Mouse (Mus musculus) liver, adult 2 months (tissue): ENCODE measurements around the gene Cpt2. TPM values are rescaled to one million over a fixed set of nuclear protein-coding genes. Genes with fewer than 3 reads are reported as not detected.
A peak's percentile ranks its signal among the peaks of the same experiment; 100 is the strongest.

Experiments
- DNase-seq: peaks from one replicate; pipeline ENCODE4 v3.0.0-alpha.2; 2011; ENCODE audit warnings: low read depth, low spot score; ENCODE audit errors: extremely low read depth
- H3K27ac ChIP-seq: fragments of 200-500 bp; replicated peaks from 2 replicates; pipeline ENCODE4 v1.5.1; 2012; ENCODE audit warnings: low read depth, mild to moderate bottlenecking, control low read depth, inconsistent platforms, low read length; ENCODE audit not compliant: insufficient read depth
- H3K27me3 ChIP-seq: fragments of 200-500 bp; 2 replicates; pipeline ENCODE4 v1.6.1; 2012; ENCODE audit warnings: mild to moderate bottlenecking, moderate library complexity, low read length, inconsistent platforms; ENCODE audit not compliant: control insufficient read depth, insufficient read depth
- H3K36me3 ChIP-seq: fragments of 200-500 bp; 2 replicates; pipeline ENCODE4 v1.6.1; 2012; ENCODE audit warnings: low read length, inconsistent platforms; ENCODE audit not compliant: control insufficient read depth, insufficient read depth
- H3K4me1 ChIP-seq: fragments of 200-500 bp; 2 replicates; pipeline ENCODE4 v1.6.1; 2011; ENCODE audit warnings: low read length; ENCODE audit not compliant: control insufficient read depth, insufficient read depth
- H3K4me3 ChIP-seq: fragments of 200-500 bp; 2 replicates; pipeline ENCODE4 v1.5.1; 2011; ENCODE audit warnings: low read depth, mild to moderate bottlenecking, control low read depth, low read length, moderate library complexity; ENCODE audit not compliant: insufficient read depth
- H3K79me2 ChIP-seq: fragments of 200-500 bp; 2 replicates; pipeline ENCODE4 v1.6.1; 2012; ENCODE audit warnings: inconsistent platforms, mild to moderate bottlenecking, low read length, moderate library complexity; ENCODE audit not compliant: control insufficient read depth, insufficient read depth
- H3K9ac ChIP-seq: fragments of 200-500 bp; 2 replicates; pipeline ENCODE4 v1.6.1; 2012; ENCODE audit warnings: low read depth, mild to moderate bottlenecking, control low read depth, inconsistent platforms, low read length
- CTCF ChIP-seq: fragments of 200-500 bp; IDR thresholded peaks from 2 replicates; pipeline ENCODE4 v1.5.1; 2011; ENCODE audit warnings: low read depth, low read length, control low read depth
- POLR2A ChIP-seq: fragments of 200-500 bp; IDR thresholded peaks from 2 replicates; pipeline ENCODE4 v1.6.1; 2011; ENCODE audit warnings: low read length, control low read depth; ENCODE audit not compliant: insufficient read depth; ENCODE audit errors: extremely low read depth
- WGBS: fragments of 180-500 bp; shearing (Covaris S2); methylation state at CpG from one replicate; pipeline ENCODE4 v1.1.7; 2018; 5-methylcytosine and 5-hydroxymethylcytosine counted together
- polyA plus RNA-seq: library from polyadenylated mRNA; depleted of rRNA; stranded (reverse); fragments of >200 nt; gene quantifications from 2 replicates; pipeline ENCODE4 v1.2.3, GENCODE M21; 2012
- total RNA-seq: library from RNA; depleted of rRNA; stranded (reverse); fragments of >200 nt; gene quantifications from 2 replicates; pipeline ENCODE4 v1.2.3, GENCODE M21; 2014

Gene Cpt2
- total and polyA plus RNA-seq, 2 experiments: 106 to 159 TPM

DNA sequence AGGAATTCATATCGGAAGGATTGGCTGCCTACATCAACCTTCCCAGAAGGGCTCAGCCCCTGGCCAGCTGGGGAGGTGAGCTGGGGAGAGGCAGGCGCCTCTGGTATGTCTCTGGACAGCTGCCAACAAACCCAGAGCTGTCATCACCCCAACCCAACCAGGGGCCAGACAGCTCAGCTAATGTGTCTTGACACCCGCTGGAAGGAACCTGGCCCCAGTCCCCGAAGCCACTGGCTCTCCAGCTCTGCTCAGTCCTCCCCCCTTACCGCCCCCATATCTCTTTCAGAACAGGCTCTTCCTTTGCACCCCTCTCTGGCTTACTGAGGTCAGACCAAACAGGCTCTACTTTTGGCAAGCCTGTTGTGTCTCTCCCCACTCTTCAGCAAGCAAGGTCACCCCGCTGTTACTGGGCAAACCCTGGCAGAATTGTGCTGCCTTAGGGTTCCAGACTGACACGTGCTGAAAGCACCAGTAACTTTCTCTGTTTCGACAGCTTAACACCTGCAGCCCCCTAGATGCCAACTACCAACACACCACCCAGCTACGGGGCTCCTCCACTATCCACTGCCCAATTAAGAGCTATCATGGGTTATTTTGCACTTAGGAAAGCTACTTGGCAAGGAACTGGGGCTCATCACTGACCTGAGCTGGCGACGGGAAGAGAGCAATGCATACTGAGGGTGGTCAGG, 38.8 kb upstream of the Cpt2 start:
- Histone ChIP-seq H3K36me3 (no peaks in the 10 kb centered on the region), H3K4me1 (no peaks in the 10 kb centered on the region), H3K79me2 (no peaks in the 10 kb centered on the region), H3K9ac (no peak overlapping the region), H3K27me3 (no peaks in the 10 kb centered on the region), H3K4me3 (no peak overlapping the region), H3K27ac (no peak overlapping the region)
- WGBS: 74% methylated on average over 11 of the region's 11 CpGs
- peak; percentile 17 for DNase-seq
- no peak for TF ChIP-seq POLR2A
- TF ChIP-seq CTCF: no peak

DNA sequence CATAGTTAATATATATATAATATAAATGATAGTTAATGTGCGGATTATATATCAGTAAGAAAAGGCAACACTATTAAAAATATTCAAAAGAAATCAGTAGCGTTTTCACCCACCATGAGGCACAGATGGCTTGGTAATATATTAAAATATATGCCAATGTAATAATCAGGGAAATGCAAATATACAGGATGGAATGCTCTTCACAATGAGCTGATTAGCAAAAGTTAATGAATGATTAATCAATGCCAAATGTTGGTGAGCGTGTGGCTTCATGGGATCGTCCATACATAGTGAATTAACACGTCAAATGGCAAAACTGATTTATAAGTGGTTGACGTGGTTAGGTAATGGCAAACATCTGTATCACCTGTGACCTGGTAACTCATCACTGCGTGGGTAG, 35.1 kb upstream of the Cpt2 start:
- no peaks in the 10 kb centered on the region for H3K36me3 ChIP-seq
- H3K4me1 ChIP-seq: no peaks in the 10 kb centered on the region
- no peak overlapping the region for H3K4me3 ChIP-seq
- no peak for DNase-seq
- TF ChIP-seq POLR2A (no peak), CTCF (no peak)
- 88% methylated on average over 7 of the region's 7 CpGs for WGBS
- no peak overlapping the region for H3K27ac ChIP-seq
- no peak overlapping the region for H3K9ac ChIP-seq
- H3K27me3 ChIP-seq: no peaks in the 10 kb centered on the region
- no peaks in the 10 kb centered on the region for H3K79me2 ChIP-seq

DNA sequence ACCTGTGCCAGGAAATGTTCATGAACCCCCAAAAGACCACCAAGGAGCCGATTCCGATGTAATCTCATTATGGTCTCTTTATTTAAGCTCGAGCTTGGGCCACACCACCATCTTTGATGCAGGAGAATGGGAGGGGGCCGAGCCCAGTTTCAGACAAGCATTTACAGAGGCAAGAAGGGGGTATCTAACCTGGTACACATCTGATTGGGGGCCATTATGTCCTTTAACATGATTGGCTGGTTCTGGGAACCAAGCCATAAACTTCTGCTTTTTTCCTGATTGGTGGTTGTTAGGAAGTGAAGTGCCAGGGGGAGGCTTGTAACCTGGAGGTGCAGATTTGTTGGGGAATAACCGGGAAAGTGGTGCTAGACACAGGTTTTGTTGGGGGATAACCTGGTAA, 32.3 kb upstream of the Cpt2 start:
- Histone ChIP-seq H3K27ac (no peak overlapping the region), H3K4me1 (no peaks in the 10 kb centered on the region), H3K4me3 (no peak overlapping the region), H3K27me3 (no peaks in the 10 kb centered on the region), H3K36me3 (no peaks in the 10 kb centered on the region), H3K9ac (no peak overlapping the region), H3K79me2 (no peaks in the 10 kb centered on the region)
- WGBS: 80% methylated on average over 5 of the region's 5 CpGs
- DNase-seq: no peak
- TF ChIP-seq POLR2A: no peak
- TF ChIP-seq CTCF: no peak

DNA sequence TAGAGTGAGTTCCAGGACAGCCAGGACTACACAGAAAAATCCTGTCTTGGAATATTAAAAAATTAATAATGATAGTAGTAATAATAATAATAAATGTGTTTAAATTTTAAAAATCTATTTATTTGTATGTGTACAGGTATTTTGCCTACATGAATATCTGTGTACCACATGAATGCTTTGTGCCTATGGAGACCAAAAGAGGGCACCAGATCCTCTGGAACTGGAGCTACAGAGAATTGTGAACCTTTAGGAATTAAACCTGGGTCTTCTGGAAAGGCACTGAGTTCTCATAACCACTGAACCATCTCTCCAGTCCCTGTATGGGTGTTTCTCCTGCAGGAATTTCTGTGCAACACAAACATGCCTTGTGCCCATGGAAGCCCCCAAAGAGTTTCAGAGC, 29.4 kb upstream of the Cpt2 start:
- TF ChIP-seq CTCF (no peak), POLR2A (no peak)
- DNase-seq: peak; percentile 20
- no peak overlapping the region for H3K9ac ChIP-seq
- H3K36me3 ChIP-seq: no peaks in the 10 kb centered on the region
- H3K27ac ChIP-seq: no peak overlapping the region
- H3K27me3 ChIP-seq: no peaks in the 10 kb centered on the region
- no peaks in the 10 kb centered on the region for H3K4me1 ChIP-seq
- no peaks in the 10 kb centered on the region for H3K79me2 ChIP-seq
- H3K4me3 ChIP-seq: no peak overlapping the region

DNA sequence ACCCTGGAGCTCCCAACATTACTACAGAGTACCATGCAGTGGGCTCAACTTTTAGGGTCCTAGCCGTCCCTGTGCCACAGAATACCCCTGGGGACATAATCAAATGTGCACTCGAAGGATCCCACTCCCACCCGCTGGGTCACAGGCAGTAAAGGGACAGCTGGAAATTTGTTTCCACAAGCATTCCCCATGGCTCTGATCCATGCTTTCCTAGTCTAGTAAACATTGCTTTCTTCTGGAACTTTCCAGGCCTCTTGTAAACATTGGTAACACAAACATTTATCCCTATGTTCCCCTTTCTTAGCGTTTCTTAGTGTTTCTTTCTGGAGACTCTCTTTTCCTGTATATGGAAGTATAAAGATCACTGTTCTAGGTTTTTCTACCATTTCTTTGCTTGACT, 26.5 kb upstream of the Cpt2 start:
- 78% methylated on average over 4 of the region's 4 CpGs for WGBS
- no peaks in the 10 kb centered on the region for H3K79me2 ChIP-seq
- no peak for TF ChIP-seq CTCF
- TF ChIP-seq POLR2A: no peak

DNA sequence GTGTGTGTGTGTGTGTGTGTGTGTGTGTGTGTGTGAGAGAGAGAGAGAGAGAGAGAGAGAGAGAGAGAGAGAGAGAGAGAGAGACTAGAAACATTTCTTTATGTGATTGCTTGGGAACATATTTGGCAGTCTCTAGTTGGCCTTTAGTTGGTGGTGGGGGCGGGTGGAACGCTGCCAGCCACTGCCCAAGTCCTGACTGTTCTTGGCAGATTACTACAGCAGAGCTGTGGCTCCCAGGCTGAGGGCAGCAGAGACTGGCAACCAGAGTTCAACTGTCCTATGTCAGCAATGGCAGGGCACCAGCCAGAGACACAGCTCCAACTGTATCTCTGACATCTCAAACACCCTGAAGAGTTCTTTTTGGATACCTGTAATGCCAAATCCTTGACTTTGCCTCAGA, 20.7 kb upstream of the Cpt2 start:
- no peak for DNase-seq
- no peaks in the 10 kb centered on the region for H3K27me3 ChIP-seq
- no peaks in the 10 kb centered on the region for H3K4me1 ChIP-seq
- TF ChIP-seq POLR2A (no peak), CTCF (no peak)
- no peaks in the 10 kb centered on the region for H3K79me2 ChIP-seq
- no peak overlapping the region for H3K4me3 ChIP-seq
- WGBS: 18% methylated on average over 2 of the region's 2 CpGs
- H3K9ac ChIP-seq: no peak overlapping the region
- no peaks in the 10 kb centered on the region for H3K36me3 ChIP-seq
- no peak overlapping the region for H3K27ac ChIP-seq

More for the DNA sequence above, 26.5 kb upstream of the Cpt2 start:
- H3K36me3 ChIP-seq: no peaks in the 10 kb centered on the region
- no peak overlapping the region for H3K4me3 ChIP-seq
- no peaks in the 10 kb centered on the region for H3K4me1 ChIP-seq
- no peaks in the 10 kb centered on the region for H3K27me3 ChIP-seq
- peak; percentile 34 for DNase-seq
- H3K27ac ChIP-seq: peak overlapping the region; percentile 53
- H3K9ac ChIP-seq: no peak overlapping the region
